Mouse (Mus musculus): ENCODE results near the gene Plppr2. TPM values are rescaled to one million over a fixed set of nuclear protein-coding genes. Genes with fewer than 3 reads are reported as not detected.

Gene Plppr2
- polyA plus RNA-seq, 1 experiment from 2014 or later: 5.2 TPM

GRCm38 (mm10) chr9:21962416-21963059, 25.7 kb downstream of the Plppr2 start:
- peak overlapping the region; percentile 71 for H3K27ac ChIP-seq (replicated peaks)
- 1% methylated on average over 34 of the region's 34 CpGs for WGBS

GRCm38 (mm10) chr9:21963417-21963816, 26.6 kb downstream of the Plppr2 start, which contains the start of gene Epor:
Epor (minus strand) TSS chr9:21963506.
- Histone ChIP-seq H3K4me2 (peak within 1 kb of the TSS; percentile 81), H3K27ac (replicated peaks) (peak within 1 kb of the TSS; percentile 71), H3K9me3 (no peaks in the 10 kb centered on the region), H3K27me3 (replicated peaks) (peaks cover 36% of the 10 kb centered on the region), H3K36me3 (peaks cover 12% of the 10 kb centered on the region; the same call in 1 of the 2 replicates), H3K4me3 (peak within 1 kb of the TSS; percentile 54), H3K4me1 (peaks cover 39% of the 10 kb centered on the region), H3K9ac (peak within 1 kb of the TSS; percentile 74)
- WGBS: 5% methylated on average over 8 of the region's 8 CpGs
- ATAC-seq (ENCODE audit: extremely low read depth, insufficient number of reproducible peaks, low FRiP score, low TSS enrichment): peak; percentile 79

More at GRCm38 (mm10) chr9:21962416-21963059, 25.7 kb downstream of the Plppr2 start:
- Histone ChIP-seq H3K4me1 (peaks cover 39% of the 10 kb centered on the region), H3K4me3 (peak overlapping the region; percentile 54), H3K36me3 (peaks cover 20% of the 10 kb centered on the region), H3K9ac (peak overlapping the region; percentile 74), H3K9me3 (no peaks in the 10 kb centered on the region), H3K27me3 (replicated peaks) (peaks cover 31% of the 10 kb centered on the region), H3K4me2 (peak overlapping the region; percentile 81)
- ATAC-seq (ENCODE audit: extremely low read depth, insufficient number of reproducible peaks, low FRiP score, low TSS enrichment): peak; percentile 74

GRCm38 (mm10) chr9:21968883-21969282, 32.0 kb downstream of the Plppr2 start:
- no peak for ATAC-seq (ENCODE audit: extremely low read depth, insufficient number of reproducible peaks, low FRiP score, low TSS enrichment)
- Histone ChIP-seq H3K9ac (no peak overlapping the region), H3K4me1 (0 out of 2 replicates have a peak, but pooled peaks cover 3% of the 10 kb centered on the region), H3K4me3 (no peak overlapping the region), H3K36me3 (no peaks in the 10 kb centered on the region), H3K9me3 (no peaks in the 10 kb centered on the region), H3K27ac (replicated peaks) (no peak overlapping the region), H3K27me3 (replicated peaks) (peaks cover 26% of the 10 kb centered on the region; the same call in 1 of the 2 replicates), H3K4me2 (no peak overlapping the region)
- WGBS: 50% methylated on average over 6 of the region's 6 CpGs

- H3K4me3 ChIP-seq: no peak overlapping the region
- no peaks in the 10 kb centered on the region for H3K4me1 ChIP-seq
- H3K36me3 ChIP-seq: no peaks in the 10 kb centered on the region
- no peak for ATAC-seq (ENCODE audit: extremely low read depth, insufficient number of reproducible peaks, low FRiP score, low TSS enrichment)
- WGBS: 86% methylated on average over 4 of the region's 4 CpGs
- H3K9ac ChIP-seq: no peak overlapping the region
- no peak overlapping the region for H3K27ac ChIP-seq (replicated peaks)
- H3K9me3 ChIP-seq: no peaks in the 10 kb centered on the region
- no peak overlapping the region for H3K4me2 ChIP-seq
- H3K27me3 ChIP-seq (replicated peaks): peaks cover 26% of the 10 kb centered on the region; the same call in 1 of the 2 replicates
Measured at GRCm38 (mm10) chr9:21969304-21969703, 32.5 kb downstream of the Plppr2 start.

GRCm38 (mm10) chr9:21976626-21977175, 39.9 kb downstream of the Plppr2 start:
- no peaks in the 10 kb centered on the region for H3K4me1 ChIP-seq
- no peak overlapping the region for H3K27ac ChIP-seq (replicated peaks)
- no peak overlapping the region for H3K9ac ChIP-seq
- WGBS: 84% methylated on average over 10 of the region's 10 CpGs
- ATAC-seq (ENCODE audit: extremely low read depth, insufficient number of reproducible peaks, low FRiP score, low TSS enrichment): no peak
- no peak overlapping the region for H3K4me3 ChIP-seq
- H3K36me3 ChIP-seq: no peaks in the 10 kb centered on the region
- peaks cover 27% of the 10 kb centered on the region for H3K27me3 ChIP-seq (replicated peaks)
- no peaks in the 10 kb centered on the region for H3K9me3 ChIP-seq
- no peak overlapping the region for H3K4me2 ChIP-seq

- ATAC-seq (ENCODE audit: extremely low read depth, insufficient number of reproducible peaks, low FRiP score, low TSS enrichment): no peak
- Histone ChIP-seq H3K4me2 (no peak overlapping the region), H3K9ac (no peak overlapping the region), H3K36me3 (no peaks in the 10 kb centered on the region), H3K27me3 (replicated peaks) (peaks cover 31% of the 10 kb centered on the region), H3K4me3 (no peak overlapping the region), H3K4me1 (no peaks in the 10 kb centered on the region), H3K27ac (replicated peaks) (no peak overlapping the region), H3K9me3 (no peaks in the 10 kb centered on the region)
- 70% methylated on average over 5 of the region's 5 CpGs for WGBS
Measured at GRCm38 (mm10) chr9:21977331-21977730, 40.5 kb downstream of the Plppr2 start.

- no peak for ATAC-seq (ENCODE audit: extremely low read depth, insufficient number of reproducible peaks, low FRiP score, low TSS enrichment)
- H3K36me3 ChIP-seq: no peaks in the 10 kb centered on the region
- no peak overlapping the region for H3K4me2 ChIP-seq
- no peak overlapping the region for H3K4me3 ChIP-seq
- WGBS: 21% methylated on average over 2 of the region's 2 CpGs
- no peaks in the 10 kb centered on the region for H3K9me3 ChIP-seq
- H3K27me3 ChIP-seq (replicated peaks): peaks cover 36% of the 10 kb centered on the region
- H3K27ac ChIP-seq (replicated peaks): no peak overlapping the region
- H3K9ac ChIP-seq: no peak overlapping the region
- no peaks in the 10 kb centered on the region for H3K4me1 ChIP-seq
Measured at GRCm38 (mm10) chr9:21977972-21978371, 41.1 kb downstream of the Plppr2 start.

GRCm38 (mm10) chr9:21978398-21979128, 41.7 kb downstream of the Plppr2 start:
- H3K4me3 ChIP-seq: no peak overlapping the region
- H3K9ac ChIP-seq: no peak overlapping the region
- no peaks in the 10 kb centered on the region for H3K4me1 ChIP-seq
- no peak overlapping the region for H3K4me2 ChIP-seq
- no peak for ATAC-seq (ENCODE audit: extremely low read depth, insufficient number of reproducible peaks, low FRiP score, low TSS enrichment)
- no peaks in the 10 kb centered on the region for H3K9me3 ChIP-seq
- H3K27me3 ChIP-seq (replicated peaks): peaks cover 42% of the 10 kb centered on the region
- H3K27ac ChIP-seq (replicated peaks): no peak overlapping the region
- 80% methylated on average over 4 of the region's 4 CpGs for WGBS
- H3K36me3 ChIP-seq: no peaks in the 10 kb centered on the region

- no peak overlapping the region for H3K4me2 ChIP-seq
- WGBS: 14% methylated on average over 3 of the region's 3 CpGs
- H3K36me3 ChIP-seq: no peaks in the 10 kb centered on the region
- no peak for ATAC-seq (ENCODE audit: extremely low read depth, insufficient number of reproducible peaks, low FRiP score, low TSS enrichment)
- no peaks in the 10 kb centered on the region for H3K9me3 ChIP-seq
- peaks cover 94% of the 10 kb centered on the region for H3K27me3 ChIP-seq (replicated peaks)
- no peak overlapping the region for H3K27ac ChIP-seq (replicated peaks)
- no peak overlapping the region for H3K4me3 ChIP-seq
- peaks cover 12% of the 10 kb centered on the region for H3K4me1 ChIP-seq
- H3K9ac ChIP-seq: no peak overlapping the region
Measured at GRCm38 (mm10) chr9:21983911-21984310, 47.1 kb downstream of the Plppr2 start.

GRCm38 (mm10) chr9:21987592-21988342, 50.9 kb downstream of the Plppr2 start:
- no peak for ATAC-seq (ENCODE audit: extremely low read depth, insufficient number of reproducible peaks, low FRiP score, low TSS enrichment)
- 5% methylated on average over 36 of the region's 36 CpGs for WGBS

More at GRCm38 (mm10) chr9:21987592-21988342, 50.9 kb downstream of the Plppr2 start:
- H3K9ac ChIP-seq: 0 out of 2 replicates have a peak overlapping the region, but pooled peaks have one; percentile 75
- no peak overlapping the region for H3K27ac ChIP-seq (replicated peaks)
- H3K4me3 ChIP-seq: peak overlapping the region; percentile 58
- no peaks in the 10 kb centered on the region for H3K9me3 ChIP-seq
- H3K27me3 ChIP-seq (replicated peaks): peaks cover 99% of the 10 kb centered on the region
- H3K36me3 ChIP-seq: no peaks in the 10 kb centered on the region
- H3K4me1 ChIP-seq: peaks cover 23% of the 10 kb centered on the region
- H3K4me2 ChIP-seq: peak overlapping the region; percentile 88

All from heart, embryonic 13.5 days (tissue).